Mouse (Mus musculus): Measurements from ENCODE around the gene Adck2. TPM values are rescaled to one million over a fixed set of nuclear protein-coding genes. Genes with fewer than 3 reads are reported as not detected.

The Adck2 gene
- 35.9 and 36.9 TPM in 2 replicates for polyA plus RNA-seq (2016; fragmentation: Nextera tagmentation; extraction: Ambion mirVana)

GRCm38 (mm10) chr6:39573791-39574554, at the start of gene Adck2:
TSS of gene Adck2 (plus strand) at chr6:39573873.
- Histone ChIP-seq H3K4me1 (peaks cover 12% of the 10 kb centered on the region), H3K27me3 (no peaks in the 10 kb centered on the region; the same call in 1 of the 2 replicates), H3K4me3 (peak within 1 kb of the TSS; percentile 80), H3K27ac (replicated peaks) (peak within 1 kb of the TSS; percentile 97), H3K36me3 (peaks cover 15% of the 10 kb centered on the region; the same call in 1 of the 2 replicates), H3K9me3 (no peaks in the 10 kb centered on the region), H3K4me2 (replicated peaks) (peak within 1 kb of the TSS; percentile 86), H3K9ac (replicated peaks) (peak within 1 kb of the TSS; percentile 88)
- peak; percentile 98 for ATAC-seq (ENCODE audit: low FRiP score, low read depth)
- under 1% methylated on average over 44 of the region's 49 CpGs for WGBS

GRCm38 (mm10) chr6:39526797-39527196, 46.9 kb upstream of the Adck2 start:
- Histone ChIP-seq H3K27me3 (no peaks in the 10 kb centered on the region), H3K27ac (replicated peaks) (peak overlapping the region; percentile 65; the same call in 1 of the 2 replicates), H3K4me2 (replicated peaks) (no peak overlapping the region), H3K4me1 (peaks cover 24% of the 10 kb centered on the region), H3K9ac (replicated peaks) (no peak overlapping the region), H3K36me3 (peaks cover 27% of the 10 kb centered on the region), H3K4me3 (no peak overlapping the region), H3K9me3 (no peaks in the 10 kb centered on the region)
- no peak for ATAC-seq (ENCODE audit: low FRiP score, low read depth)
- 85% methylated on average over 9 of the region's 10 CpGs for WGBS

GRCm38 (mm10) chr6:39527337-39527784, 46.3 kb upstream of the Adck2 start:
- Histone ChIP-seq H3K27ac (replicated peaks) (peak overlapping the region; percentile 65), H3K9ac (replicated peaks) (no peak overlapping the region), H3K4me3 (no peak overlapping the region), H3K9me3 (no peaks in the 10 kb centered on the region), H3K36me3 (peaks cover 21% of the 10 kb centered on the region), H3K4me2 (replicated peaks) (no peak overlapping the region), H3K27me3 (no peaks in the 10 kb centered on the region), H3K4me1 (peaks cover 24% of the 10 kb centered on the region)
- WGBS, result 93% methylated on average over 7 of the region's 7 CpGs
- ATAC-seq (ENCODE audit: low FRiP score, low read depth), result no peak

DNA sequence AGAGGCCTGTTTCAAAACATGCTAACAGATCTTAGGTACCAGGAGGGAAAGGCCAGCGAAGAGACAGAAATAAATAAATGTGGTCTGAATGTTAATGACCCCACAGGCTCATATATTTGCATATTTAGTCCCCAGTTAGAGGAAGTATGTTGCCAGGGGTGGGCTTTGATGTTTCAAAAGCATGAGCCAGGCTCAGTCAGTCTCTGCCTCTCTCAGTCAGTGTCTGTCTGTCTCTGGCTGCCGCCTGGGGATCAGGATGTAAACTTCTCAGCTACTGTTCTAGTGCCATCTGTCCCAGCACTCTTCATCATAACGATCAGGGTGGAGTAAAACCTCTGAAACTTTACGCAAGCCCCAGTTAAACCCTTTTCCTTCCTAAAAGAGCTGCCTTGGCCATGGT, 45.9 kb upstream of the Adck2 start:
- Histone ChIP-seq H3K36me3 (peaks cover 18% of the 10 kb centered on the region), H3K4me1 (peaks cover 24% of the 10 kb centered on the region), H3K9ac (replicated peaks) (no peak overlapping the region), H3K27me3 (no peaks in the 10 kb centered on the region), H3K4me2 (replicated peaks) (no peak overlapping the region), H3K4me3 (no peak overlapping the region), H3K27ac (replicated peaks) (peak overlapping the region; percentile 65), H3K9me3 (no peaks in the 10 kb centered on the region)
- WGBS, result 49% methylated on average over 4 of the region's 4 CpGs
- ATAC-seq (ENCODE audit: low FRiP score, low read depth), result peak; percentile 47; the same call in 1 of the 2 replicates

GRCm38 (mm10) chr6:39528671-39529535, 44.8 kb upstream of the Adck2 start:
- Histone ChIP-seq H3K4me3 (no peak overlapping the region), H3K4me1 (peaks cover 24% of the 10 kb centered on the region), H3K27ac (replicated peaks) (peak overlapping the region; percentile 65), H3K4me2 (replicated peaks) (0 out of 2 replicates have a peak overlapping the region, but pooled peaks have one; percentile 1), H3K9ac (replicated peaks) (no peak overlapping the region), H3K9me3 (no peaks in the 10 kb centered on the region), H3K27me3 (no peaks in the 10 kb centered on the region), H3K36me3 (peaks cover 18% of the 10 kb centered on the region; the same call in 1 of the 2 replicates)
- ATAC-seq (ENCODE audit: low FRiP score, low read depth), result peak; percentile 72
- 49% methylated on average over 12 of the region's 12 CpGs for WGBS

- ATAC-seq (ENCODE audit: low FRiP score, low read depth), result no peak
- no peaks in the 10 kb centered on the region for H3K27me3 ChIP-seq
These were observed 38.7 kb upstream of the Adck2 start for GRCm38 (mm10) chr6:39534944-39535343.

GRCm38 (mm10) chr6:39536621-39537020, 37.1 kb upstream of the Adck2 start:
- H3K4me2 ChIP-seq (replicated peaks), result no peak overlapping the region
- peaks cover 29% of the 10 kb centered on the region for H3K4me1 ChIP-seq
- 0 out of 2 replicates have a peak, but pooled peaks cover 12% of the 10 kb centered on the region for H3K36me3 ChIP-seq
- H3K27me3 ChIP-seq, result no peaks in the 10 kb centered on the region
- H3K27ac ChIP-seq (replicated peaks), result no peak overlapping the region
- 61% methylated on average over 1 of the region's 1 CpGs for WGBS
- H3K9ac ChIP-seq (replicated peaks), result no peak overlapping the region
- H3K9me3 ChIP-seq, result no peaks in the 10 kb centered on the region
- no peak for ATAC-seq (ENCODE audit: low FRiP score, low read depth)
- no peak overlapping the region for H3K4me3 ChIP-seq

More at GRCm38 (mm10) chr6:39534944-39535343, 38.7 kb upstream of the Adck2 start:
- Histone ChIP-seq H3K9me3 (no peaks in the 10 kb centered on the region), H3K27ac (replicated peaks) (no peak overlapping the region), H3K36me3 (0 out of 2 replicates have a peak, but pooled peaks cover 12% of the 10 kb centered on the region), H3K4me3 (no peak overlapping the region), H3K4me2 (replicated peaks) (no peak overlapping the region), H3K9ac (replicated peaks) (no peak overlapping the region), H3K4me1 (peaks cover 19% of the 10 kb centered on the region)

DNA sequence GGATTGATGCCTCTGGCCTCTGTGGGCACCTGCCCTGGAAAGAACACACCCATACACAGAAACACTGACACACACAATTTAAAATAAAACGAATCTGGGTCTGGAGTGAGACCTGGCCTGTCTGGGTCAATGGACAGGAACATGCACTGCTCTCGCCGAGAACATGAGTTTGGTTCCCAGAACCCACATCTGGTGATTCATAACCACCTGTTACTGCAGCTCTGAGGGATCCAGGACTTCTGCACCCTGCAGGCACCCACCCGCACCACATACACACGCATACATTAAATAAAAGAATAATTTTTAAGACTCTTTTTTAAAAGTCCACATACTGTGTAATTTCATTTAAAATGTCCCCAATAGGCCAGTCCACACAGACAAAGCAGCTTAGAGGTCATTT, 36.4 kb upstream of the Adck2 start:
- Histone ChIP-seq H3K4me3 (no peak overlapping the region), H3K9ac (replicated peaks) (no peak overlapping the region), H3K9me3 (no peaks in the 10 kb centered on the region), H3K36me3 (0 out of 2 replicates have a peak, but pooled peaks cover 12% of the 10 kb centered on the region), H3K4me2 (replicated peaks) (no peak overlapping the region), H3K27me3 (no peaks in the 10 kb centered on the region), H3K27ac (replicated peaks) (no peak overlapping the region), H3K4me1 (peaks cover 32% of the 10 kb centered on the region)
- ATAC-seq (ENCODE audit: low FRiP score, low read depth), result no peak
- 93% methylated on average over 5 of the region's 5 CpGs for WGBS

- no peak for ATAC-seq (ENCODE audit: low FRiP score, low read depth)
- Histone ChIP-seq H3K9me3 (no peaks in the 10 kb centered on the region), H3K4me3 (no peak overlapping the region), H3K27me3 (no peaks in the 10 kb centered on the region), H3K9ac (replicated peaks) (no peak overlapping the region), H3K4me2 (replicated peaks) (no peak overlapping the region), H3K36me3 (0 out of 2 replicates have a peak, but pooled peaks cover 6% of the 10 kb centered on the region), H3K27ac (replicated peaks) (no peak overlapping the region), H3K4me1 (peaks cover 42% of the 10 kb centered on the region)
- WGBS, result 82% methylated on average over 8 of the region's 8 CpGs
These were observed 35.4 kb upstream of the Adck2 start for GRCm38 (mm10) chr6:39538227-39538626.

DNA sequence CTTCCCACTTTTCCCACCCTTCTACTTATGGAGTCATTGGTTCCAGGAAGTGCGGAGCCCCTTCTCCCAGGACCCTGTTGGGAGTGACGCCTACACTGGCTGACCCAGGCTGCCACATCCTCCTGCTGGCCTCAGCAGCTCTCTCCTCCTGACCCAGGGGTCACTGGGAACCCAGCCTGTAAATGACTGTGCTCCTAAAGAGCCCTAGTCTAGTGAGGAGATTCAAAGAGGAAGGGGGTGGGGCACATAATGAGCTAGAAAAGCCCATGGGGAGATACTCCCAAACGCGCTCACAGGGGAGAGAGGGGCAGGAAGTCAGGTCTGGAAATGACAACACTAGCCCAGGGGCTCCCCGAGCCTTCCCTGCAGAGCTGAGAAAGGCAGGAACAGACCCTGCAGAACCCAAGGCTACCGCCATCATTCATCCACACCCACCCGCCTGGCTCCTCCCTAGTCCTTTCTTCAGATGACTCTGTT, 34.0 kb upstream of the Adck2 start:
- Histone ChIP-seq H3K9ac (replicated peaks) (no peak overlapping the region), H3K4me3 (no peak overlapping the region), H3K27ac (replicated peaks) (peak overlapping the region; percentile 66), H3K27me3 (no peaks in the 10 kb centered on the region), H3K4me1 (peaks cover 57% of the 10 kb centered on the region), H3K4me2 (replicated peaks) (peak overlapping the region; percentile 17), H3K9me3 (no peaks in the 10 kb centered on the region), H3K36me3 (no peaks in the 10 kb centered on the region)
- 16% methylated on average over 7 of the region's 7 CpGs for WGBS
- ATAC-seq (ENCODE audit: low FRiP score, low read depth), result no peak

DNA sequence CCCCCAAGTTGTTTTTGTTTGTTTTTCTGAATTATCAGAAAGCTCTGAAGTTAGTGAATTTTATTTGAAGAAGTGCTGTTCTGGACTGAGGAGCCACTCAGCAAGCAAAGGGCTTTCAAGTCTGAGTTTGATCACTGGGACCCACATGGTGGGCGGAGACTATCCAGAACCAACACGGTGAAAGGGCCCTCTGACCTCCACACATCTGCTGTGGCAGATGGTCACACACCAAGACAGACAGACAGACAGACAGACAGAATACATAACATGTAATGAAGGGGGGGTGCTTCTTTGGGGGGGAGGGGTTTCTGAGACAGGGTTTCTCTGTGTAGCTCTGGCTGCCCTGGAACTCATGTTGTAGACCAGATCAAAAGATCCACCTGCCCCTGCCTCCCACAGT, 33.1 kb upstream of the Adck2 start:
- 43% methylated on average over 2 of the region's 2 CpGs for WGBS
- peaks cover 65% of the 10 kb centered on the region for H3K4me1 ChIP-seq
- no peak overlapping the region for H3K9ac ChIP-seq (replicated peaks)
- no peak overlapping the region for H3K4me2 ChIP-seq (replicated peaks)
- H3K27ac ChIP-seq (replicated peaks), result 0 out of 2 replicates have a peak overlapping the region, but pooled peaks have one; percentile 66
- H3K27me3 ChIP-seq, result no peaks in the 10 kb centered on the region
- H3K4me3 ChIP-seq, result no peak overlapping the region
- no peaks in the 10 kb centered on the region for H3K36me3 ChIP-seq
- H3K9me3 ChIP-seq, result no peaks in the 10 kb centered on the region
- no peak for ATAC-seq (ENCODE audit: low FRiP score, low read depth)

Measured in midbrain, embryonic 12.5 days (tissue).